Mouse (Mus musculus) thymus, adult 2 months (tissue): ENCODE measurements around the gene Shroom1.

Experiments
- CTCF ChIP-seq: fragments of 200-500 bp; IDR thresholded peaks from 2 replicates; pipeline ENCODE4 v1.5.1; 2012; ENCODE audit warnings: mild to moderate bottlenecking, control low read depth, low read length, moderate library complexity, borderline replicate concordance; ENCODE audit not compliant: control insufficient read depth, poor library complexity, insufficient read depth; ENCODE audit errors: extremely low read depth
- POLR2A ChIP-seq: fragments of 200-500 bp; IDR thresholded peaks from 2 replicates; pipeline ENCODE4 v1.6.1; 2012; ENCODE audit warnings: mild to moderate bottlenecking, low read length, control low read depth, moderate library complexity; ENCODE audit not compliant: control insufficient read depth, poor library complexity, insufficient read depth; ENCODE audit errors: extremely low read depth

DNA sequence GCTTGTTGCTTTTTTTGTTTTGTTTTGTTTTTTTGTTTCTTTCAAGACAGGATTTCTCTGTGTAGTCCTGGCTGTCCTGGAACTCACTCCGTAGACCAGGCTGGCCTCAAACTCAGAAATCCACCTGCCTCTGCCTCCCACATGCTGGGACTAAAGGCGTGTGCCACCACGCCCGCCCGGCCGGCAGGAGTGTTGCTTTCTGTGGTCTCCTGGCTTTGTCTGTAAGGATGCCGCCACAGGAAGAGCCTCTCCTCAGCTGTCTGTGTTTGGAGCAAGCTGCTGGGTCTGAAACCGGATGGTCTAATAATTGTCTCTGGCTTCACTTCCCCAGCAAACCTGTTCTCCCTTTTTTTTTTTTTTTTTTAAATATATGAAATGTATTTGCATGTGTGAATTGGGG is 21.5 kb upstream of the Shroom1 start:
- TF ChIP-seq CTCF (no peak), POLR2A (no peak)
